Mouse (Mus musculus): ENCODE measurements around the gene D630045J12Rik. TPM values are rescaled to one million over a fixed set of nuclear protein-coding genes. Genes with fewer than 3 reads are reported as not detected.

D630045J12Rik gene
- polyA plus RNA-seq, 1 experiment from 2014 or later, result 0.52 TPM

- no peaks in the 10 kb centered on the region for H3K4me1 ChIP-seq (replicated peaks; ENCODE audit: control insufficient read depth, insufficient read depth, low read length)
- H3K4me3 ChIP-seq (ENCODE audit: low read depth, low read length), result no peak overlapping the region
- ATAC-seq, result no peak
- H3K36me3 ChIP-seq (ENCODE audit: control insufficient read depth, insufficient read depth), result no peaks in the 10 kb centered on the region
- 87% methylated on average over 14 of the region's 14 CpGs for WGBS
- H3K9me3 ChIP-seq (ENCODE audit: control insufficient read depth), result no peaks in the 10 kb centered on the region
- H3K4me2 ChIP-seq (replicated peaks; ENCODE audit: low read depth), result no peak overlapping the region
- H3K9ac ChIP-seq (ENCODE audit: low read depth, low read length), result no peak overlapping the region
- no peak overlapping the region for H3K27ac ChIP-seq (ENCODE audit: low read depth, low read length)
- no peaks in the 10 kb centered on the region for H3K27me3 ChIP-seq (replicated peaks; ENCODE audit: control insufficient read depth, insufficient read depth, low read length)
- no peak for TF ChIP-seq CTCF (IDR thresholded peaks at IDR 0.05; ENCODE audit: low read depth)
These were observed 38.2 kb downstream of the D630045J12Rik start for GRCm38 (mm10) chr6:38215448-38216110.

- Histone ChIP-seq H3K4me2 (replicated peaks; ENCODE audit: low read depth) (no peak overlapping the region), H3K27me3 (replicated peaks; ENCODE audit: control insufficient read depth, insufficient read depth, low read length) (no peaks in the 10 kb centered on the region), H3K4me3 (ENCODE audit: low read depth, low read length) (no peak overlapping the region), H3K9ac (ENCODE audit: low read depth, low read length) (no peak overlapping the region), H3K9me3 (ENCODE audit: control insufficient read depth) (no peaks in the 10 kb centered on the region), H3K36me3 (ENCODE audit: control insufficient read depth, insufficient read depth) (no peaks in the 10 kb centered on the region), H3K27ac (ENCODE audit: low read depth, low read length) (no peak overlapping the region), H3K4me1 (replicated peaks; ENCODE audit: control insufficient read depth, insufficient read depth, low read length) (no peaks in the 10 kb centered on the region)
- no peak for TF ChIP-seq CTCF (IDR thresholded peaks at IDR 0.05; ENCODE audit: low read depth)
- WGBS, result 84% methylated on average over 2 of the region's 2 CpGs
- no peak for ATAC-seq
These were observed 46.2 kb downstream of the D630045J12Rik start for GRCm38 (mm10) chr6:38207621-38208020.

- H3K27ac ChIP-seq (ENCODE audit: low read depth, low read length), result no peak overlapping the region
- no peak for TF ChIP-seq CTCF (IDR thresholded peaks at IDR 0.05; ENCODE audit: low read depth)
These were observed 46.8 kb downstream of the D630045J12Rik start for GRCm38 (mm10) chr6:38206941-38207531.

GRCm38 (mm10) chr6:38205375-38205774 is 48.4 kb downstream of the D630045J12Rik start:
- no peaks in the 10 kb centered on the region for H3K36me3 ChIP-seq (ENCODE audit: control insufficient read depth, insufficient read depth)
- TF ChIP-seq CTCF (IDR thresholded peaks at IDR 0.05; ENCODE audit: low read depth), result no peak
- no peaks in the 10 kb centered on the region for H3K4me1 ChIP-seq (replicated peaks; ENCODE audit: control insufficient read depth, insufficient read depth, low read length)
- no peak overlapping the region for H3K4me2 ChIP-seq (replicated peaks; ENCODE audit: low read depth)
- no peak overlapping the region for H3K27ac ChIP-seq (ENCODE audit: low read depth, low read length)
- H3K27me3 ChIP-seq (replicated peaks; ENCODE audit: control insufficient read depth, insufficient read depth, low read length), result no peaks in the 10 kb centered on the region
- no peak overlapping the region for H3K9ac ChIP-seq (ENCODE audit: low read depth, low read length)
- 77% methylated on average over 6 of the region's 6 CpGs for WGBS
- H3K9me3 ChIP-seq (ENCODE audit: control insufficient read depth), result no peaks in the 10 kb centered on the region
- no peak overlapping the region for H3K4me3 ChIP-seq (ENCODE audit: low read depth, low read length)
- ATAC-seq, result no peak

More at GRCm38 (mm10) chr6:38206941-38207531, 46.8 kb downstream of the D630045J12Rik start:
- no peaks in the 10 kb centered on the region for H3K4me1 ChIP-seq (replicated peaks; ENCODE audit: control insufficient read depth, insufficient read depth, low read length)
- H3K27me3 ChIP-seq (replicated peaks; ENCODE audit: control insufficient read depth, insufficient read depth, low read length), result no peaks in the 10 kb centered on the region
- H3K4me3 ChIP-seq (ENCODE audit: low read depth, low read length), result no peak overlapping the region
- ATAC-seq, result no peak
- H3K36me3 ChIP-seq (ENCODE audit: control insufficient read depth, insufficient read depth), result no peaks in the 10 kb centered on the region
- WGBS, result 38% methylated on average over 8 of the region's 8 CpGs
- H3K9me3 ChIP-seq (ENCODE audit: control insufficient read depth), result no peaks in the 10 kb centered on the region
- no peak overlapping the region for H3K9ac ChIP-seq (ENCODE audit: low read depth, low read length)
- H3K4me2 ChIP-seq (replicated peaks; ENCODE audit: low read depth), result no peak overlapping the region

GRCm38 (mm10) chr6:38203820-38204219 is 50.0 kb downstream of the D630045J12Rik start:
- ATAC-seq, result no peak
- Histone ChIP-seq H3K4me2 (replicated peaks; ENCODE audit: low read depth) (no peak overlapping the region), H3K36me3 (ENCODE audit: control insufficient read depth, insufficient read depth) (no peaks in the 10 kb centered on the region), H3K9ac (ENCODE audit: low read depth, low read length) (no peak overlapping the region), H3K4me3 (ENCODE audit: low read depth, low read length) (no peak overlapping the region), H3K27ac (ENCODE audit: low read depth, low read length) (no peak overlapping the region), H3K9me3 (ENCODE audit: control insufficient read depth) (no peaks in the 10 kb centered on the region), H3K27me3 (replicated peaks; ENCODE audit: control insufficient read depth, insufficient read depth, low read length) (no peaks in the 10 kb centered on the region), H3K4me1 (replicated peaks; ENCODE audit: control insufficient read depth, insufficient read depth, low read length) (no peaks in the 10 kb centered on the region)
- WGBS, result 54% methylated on average over 4 of the region's 4 CpGs
- TF ChIP-seq CTCF (IDR thresholded peaks at IDR 0.05; ENCODE audit: low read depth), result no peak

- WGBS, result 57% methylated on average over 12 of the region's 12 CpGs
- no peak overlapping the region for H3K4me3 ChIP-seq (ENCODE audit: low read depth, low read length)
- H3K4me1 ChIP-seq (replicated peaks; ENCODE audit: control insufficient read depth, insufficient read depth, low read length), result no peaks in the 10 kb centered on the region
- ATAC-seq, result no peak
- no peak overlapping the region for H3K4me2 ChIP-seq (replicated peaks; ENCODE audit: low read depth)
- no peaks in the 10 kb centered on the region for H3K9me3 ChIP-seq (ENCODE audit: control insufficient read depth)
- H3K36me3 ChIP-seq (ENCODE audit: control insufficient read depth, insufficient read depth), result no peaks in the 10 kb centered on the region
- no peak overlapping the region for H3K9ac ChIP-seq (ENCODE audit: low read depth, low read length)
- TF ChIP-seq CTCF (IDR thresholded peaks at IDR 0.05; ENCODE audit: low read depth), result no peak
- no peak overlapping the region for H3K27ac ChIP-seq (ENCODE audit: low read depth, low read length)
- no peaks in the 10 kb centered on the region for H3K27me3 ChIP-seq (replicated peaks; ENCODE audit: control insufficient read depth, insufficient read depth, low read length)
These were observed 51.0 kb downstream of the D630045J12Rik start for GRCm38 (mm10) chr6:38202816-38203215.

All from intestine, postnatal 0 days (tissue).